Mouse (Mus musculus) MN1 (cell line): ENCODE data around the gene Ints14.
A peak's percentile ranks its signal among the peaks of the same experiment; 100 is the strongest.
"Not testable (repeated sequence)": the region's sequence is repeated elsewhere in the genome, so short reads cannot be mapped to it uniquely, and the experiment has no call there.

Source experiments
- DNase-seq: peaks from one replicate; pipeline ENCODE4 v3.0.0-alpha.2; 2016; ENCODE audit warnings: low spot score

The Ints14 gene

GRCm38 (mm10) chr9:65019146-65019545 lies 58.4 kb downstream of the Ints14 start:
- no peak for DNase-seq

- DNase-seq = no peak
Observed at GRCm38 (mm10) chr9:65020128-65020527, 59.4 kb downstream of the Ints14 start.

GRCm38 (mm10) chr9:65020991-65021886 lies 60.5 kb downstream of the Ints14 start, which contains the start of gene Hacd3:
Hacd3 (minus strand) TSS chr9:65021693.
- peak; percentile 93 for DNase-seq

GRCm38 (mm10) chr9:65021887-65022579 lies 61.3 kb downstream of the Ints14 start:
- peak; percentile 46 for DNase-seq

GRCm38 (mm10) chr9:65022580-65023135 lies 62.0 kb downstream of the Ints14 start:
- DNase-seq = peak; percentile 64

GRCm38 (mm10) chr9:65023447-65023846 lies 62.7 kb downstream of the Ints14 start:
- DNase-seq = no peak

- DNase-seq = no peak
Observed at GRCm38 (mm10) chr9:65027241-65027640, 66.5 kb downstream of the Ints14 start.

- no peak for DNase-seq
Observed at GRCm38 (mm10) chr9:65028313-65028712, 67.6 kb downstream of the Ints14 start.

GRCm38 (mm10) chr9:65031355-65031754 lies 70.7 kb downstream of the Ints14 start:
- DNase-seq = not testable (repeated sequence)

GRCm38 (mm10) chr9:65031894-65032268 lies 71.2 kb downstream of the Ints14 start:
- no peak for DNase-seq

- peak; percentile 95 for DNase-seq
Observed at GRCm38 (mm10) chr9:65032269-65033108, 71.8 kb downstream of the Ints14 start, which contains the start of gene Dpp8. Dpp8 (plus strand) TSS chr9:65032414.

- no peak for DNase-seq
Observed at GRCm38 (mm10) chr9:65036456-65036855, 75.8 kb downstream of the Ints14 start.
